Mouse (Mus musculus): ENCODE measurements at regions not wholly inside any gene's neighbourhood (a gene's known extent, or its start where the extent isn't known, plus 50 kb on each side); places are given as distances from the start of the nearest gene placed in this dataset.

DNA sequence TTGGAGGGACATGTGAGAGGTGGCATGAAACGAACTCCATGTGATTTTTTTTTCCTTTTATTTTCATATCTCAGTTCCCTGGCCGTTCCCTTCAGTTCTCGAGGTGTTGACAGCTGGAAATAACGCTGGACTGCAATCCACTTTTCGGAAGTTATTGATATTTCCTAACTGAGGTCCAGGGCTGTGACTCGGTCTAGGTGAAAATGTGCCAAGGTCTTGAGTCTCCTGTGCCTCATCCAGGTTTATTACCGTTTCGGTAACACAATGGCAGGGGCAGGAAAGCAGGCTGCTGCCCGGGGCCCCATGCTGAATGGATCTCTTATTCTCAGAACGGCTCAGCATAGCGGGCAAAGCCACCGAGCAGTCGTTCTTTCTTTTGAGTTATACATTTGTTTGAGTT lies 844.7 kb upstream of the Car8 start:
- no peak for DNase-seq (ENCODE audit: low read depth)

DNA sequence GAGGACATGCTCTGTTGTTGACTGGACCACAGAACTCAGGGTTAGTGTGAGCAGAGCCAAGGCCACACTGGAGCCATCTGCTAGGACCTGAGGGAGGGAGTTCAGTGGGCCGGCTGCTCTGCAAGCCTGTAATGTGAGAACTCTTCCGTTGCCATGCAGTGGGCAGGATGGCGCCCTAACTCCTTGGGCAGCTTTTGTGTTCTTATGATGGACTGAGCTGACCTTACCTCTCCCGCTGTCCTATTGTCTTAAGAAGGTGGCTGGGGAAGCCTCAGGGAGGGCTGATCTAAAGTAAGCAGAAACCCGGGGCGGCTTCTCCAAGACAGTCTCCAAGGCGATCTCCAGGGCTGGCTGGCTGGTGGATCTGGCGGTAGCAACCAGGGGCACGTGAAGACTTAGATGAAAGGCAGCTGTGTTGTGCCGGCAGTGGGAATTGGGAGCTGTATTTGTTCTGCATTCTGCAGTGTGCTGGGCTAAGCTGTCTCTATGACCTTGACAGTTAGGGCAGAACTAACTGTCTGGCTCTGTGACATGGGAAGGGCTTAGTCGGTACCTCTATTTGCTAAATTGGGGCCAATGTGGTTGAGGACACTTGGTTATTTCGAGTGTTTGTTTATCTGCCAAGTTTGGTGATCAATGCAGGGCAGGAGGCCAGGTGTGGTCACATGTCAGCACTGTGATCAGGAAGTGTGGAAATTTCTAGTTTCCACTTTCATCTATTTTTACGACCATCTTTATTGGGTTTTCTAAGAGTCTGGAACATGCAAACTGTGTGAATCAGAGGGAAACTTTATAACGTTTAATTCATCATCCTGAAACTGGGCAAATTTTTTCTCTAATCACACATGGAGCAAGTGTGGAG lies 843.1 kb upstream of the Car8 start:
- DNase-seq (ENCODE audit: low read depth): no peak

DNA sequence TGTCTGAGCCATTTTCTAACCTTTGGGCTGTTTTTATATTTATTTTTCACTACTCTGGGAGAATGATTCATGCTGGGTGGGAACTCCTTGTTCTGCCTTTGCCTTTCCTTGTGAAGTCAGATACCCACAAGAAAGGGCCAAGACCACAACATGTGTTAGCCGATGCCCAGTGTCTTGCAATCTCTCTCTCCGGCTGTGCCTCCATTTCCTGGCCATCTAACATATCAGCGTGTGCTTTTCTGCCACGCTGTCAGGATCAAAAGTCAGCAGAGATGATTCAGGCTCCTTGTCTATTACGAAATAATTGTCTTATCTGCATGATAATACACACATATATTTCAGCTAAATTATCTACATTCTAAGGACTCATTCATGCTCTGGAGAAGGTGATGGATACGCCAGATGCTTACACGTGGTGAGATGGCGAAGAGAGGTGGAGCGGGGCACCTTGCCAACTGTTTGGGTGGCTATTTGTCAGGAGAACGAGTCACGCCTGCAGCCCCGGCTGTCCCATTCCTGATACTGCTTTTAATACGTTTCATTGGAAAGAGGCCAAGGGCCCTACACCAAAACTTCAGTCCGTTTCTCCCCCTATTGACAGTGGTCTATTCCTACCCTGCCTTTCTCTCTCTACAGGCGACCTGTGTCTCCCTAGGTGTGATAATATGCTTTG lies 842.1 kb upstream of the Car8 start:
- DNase-seq (ENCODE audit: low read depth): no peak

DNA sequence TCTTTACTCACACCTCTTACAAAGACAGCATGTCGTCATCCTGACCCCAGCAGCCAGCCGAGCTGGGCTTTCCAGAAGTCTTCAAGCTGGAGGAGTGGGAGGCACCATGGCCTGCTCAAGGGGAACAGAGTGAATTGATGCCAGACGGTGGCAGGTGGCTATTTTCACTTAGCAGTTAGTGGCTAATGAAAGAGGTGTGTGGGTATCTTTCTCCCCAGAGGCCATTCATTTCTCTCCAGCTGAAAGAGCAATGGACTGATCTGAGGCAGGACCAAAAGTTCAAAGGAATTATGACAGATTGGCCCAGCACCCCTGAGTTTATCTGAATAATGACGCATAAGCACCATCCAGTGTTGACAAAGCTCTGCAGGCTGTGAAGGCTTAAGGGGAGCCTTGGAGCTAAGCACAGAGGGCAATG lies 841.0 kb upstream of the Car8 start:
- DNase-seq (ENCODE audit: low read depth): no peak

DNA sequence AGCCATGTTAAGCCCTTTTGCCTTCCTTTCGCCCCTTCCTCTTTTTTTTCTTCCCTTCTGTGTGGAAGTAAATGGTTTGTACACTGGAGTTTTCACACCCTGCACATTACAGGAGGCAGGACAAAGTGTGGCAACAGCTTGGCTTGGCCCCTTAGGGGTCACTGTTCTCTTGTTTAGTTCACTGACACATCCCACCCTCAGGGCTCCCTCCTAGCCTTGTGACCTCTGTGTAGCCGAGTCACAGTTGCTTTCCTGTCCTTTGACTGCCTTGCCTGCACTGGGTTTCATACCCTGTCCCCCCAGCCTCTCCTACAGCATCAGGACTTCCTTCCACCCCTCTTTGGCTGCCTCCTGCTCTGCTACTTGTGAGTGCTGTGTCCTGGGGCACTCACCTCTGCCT lies 835.6 kb upstream of the Car8 start:
- DNase-seq (ENCODE audit: low read depth): no peak

DNA sequence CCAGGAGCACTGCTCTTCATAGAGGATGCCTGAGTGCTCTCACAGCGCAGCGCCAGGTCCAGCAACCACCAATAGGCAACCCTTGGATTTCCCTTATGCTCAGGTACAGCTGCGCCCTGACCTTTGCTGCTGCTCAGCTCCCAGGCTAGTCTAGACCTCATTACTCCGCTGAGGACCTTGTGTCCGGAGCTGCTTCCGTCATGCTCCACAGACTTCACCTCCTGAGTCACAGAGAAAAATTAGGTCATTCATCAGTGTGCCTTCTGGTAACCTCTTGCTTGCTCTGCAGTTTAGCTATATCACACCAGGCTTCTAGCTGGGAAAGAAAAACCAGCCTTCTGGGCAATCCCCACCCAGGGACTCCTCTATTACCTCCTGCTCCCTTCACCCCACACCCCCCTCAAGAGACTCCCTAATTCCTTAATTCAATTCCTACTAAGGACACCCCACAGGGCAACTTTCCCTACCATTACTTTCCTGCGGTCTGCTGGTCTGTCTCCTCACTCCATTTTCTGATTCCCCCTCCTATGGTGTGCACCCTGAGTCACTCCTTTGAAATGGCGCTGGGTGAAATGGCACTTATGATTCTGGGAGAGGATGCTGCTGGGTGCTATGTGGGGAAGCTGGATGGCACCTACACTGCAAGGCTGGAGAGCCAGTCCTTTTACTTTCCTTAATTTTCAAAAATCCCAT lies 835.0 kb upstream of the Car8 start:
- DNase-seq (ENCODE audit: low read depth): no peak

DNA sequence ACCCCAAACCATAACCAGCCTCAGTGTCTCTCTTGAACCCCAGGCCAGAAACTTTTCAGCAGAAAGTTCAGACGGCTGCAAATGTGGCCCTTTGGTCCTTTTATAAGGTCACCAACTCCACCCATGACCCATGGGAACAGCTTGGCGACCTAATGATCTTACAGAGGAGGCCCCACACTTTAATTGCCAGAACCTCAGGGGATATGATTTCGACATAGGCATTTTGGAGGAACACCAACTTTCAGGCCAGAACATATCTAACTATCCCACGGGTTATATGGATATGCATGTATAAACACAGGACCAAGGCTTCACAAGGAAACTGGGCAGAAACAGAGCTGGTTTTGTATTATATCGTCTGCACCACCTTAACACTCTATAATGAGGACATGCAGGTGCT lies 833.5 kb upstream of the Car8 start:
- no peak for DNase-seq (ENCODE audit: low read depth)

DNA sequence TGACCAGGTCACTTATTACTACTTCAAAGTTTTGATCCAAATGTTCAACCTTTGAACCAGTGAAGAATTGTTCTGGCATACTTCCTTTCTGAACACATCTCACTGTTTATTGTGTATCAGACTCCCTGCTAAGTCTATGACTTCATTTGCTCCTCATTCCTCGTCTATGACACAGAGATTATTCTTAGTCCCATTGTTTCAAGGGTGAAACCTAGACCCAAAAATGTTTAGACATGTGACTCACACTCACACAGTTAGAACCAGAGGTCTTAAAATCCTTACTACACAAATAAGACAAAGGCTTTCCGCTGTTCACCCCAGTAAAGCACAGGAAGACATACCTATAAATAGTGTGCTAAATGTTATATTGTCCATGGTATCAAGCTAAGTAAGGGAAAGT lies 829.0 kb upstream of the Car8 start:
- peak; percentile 10 for DNase-seq (ENCODE audit: low read depth)

DNA sequence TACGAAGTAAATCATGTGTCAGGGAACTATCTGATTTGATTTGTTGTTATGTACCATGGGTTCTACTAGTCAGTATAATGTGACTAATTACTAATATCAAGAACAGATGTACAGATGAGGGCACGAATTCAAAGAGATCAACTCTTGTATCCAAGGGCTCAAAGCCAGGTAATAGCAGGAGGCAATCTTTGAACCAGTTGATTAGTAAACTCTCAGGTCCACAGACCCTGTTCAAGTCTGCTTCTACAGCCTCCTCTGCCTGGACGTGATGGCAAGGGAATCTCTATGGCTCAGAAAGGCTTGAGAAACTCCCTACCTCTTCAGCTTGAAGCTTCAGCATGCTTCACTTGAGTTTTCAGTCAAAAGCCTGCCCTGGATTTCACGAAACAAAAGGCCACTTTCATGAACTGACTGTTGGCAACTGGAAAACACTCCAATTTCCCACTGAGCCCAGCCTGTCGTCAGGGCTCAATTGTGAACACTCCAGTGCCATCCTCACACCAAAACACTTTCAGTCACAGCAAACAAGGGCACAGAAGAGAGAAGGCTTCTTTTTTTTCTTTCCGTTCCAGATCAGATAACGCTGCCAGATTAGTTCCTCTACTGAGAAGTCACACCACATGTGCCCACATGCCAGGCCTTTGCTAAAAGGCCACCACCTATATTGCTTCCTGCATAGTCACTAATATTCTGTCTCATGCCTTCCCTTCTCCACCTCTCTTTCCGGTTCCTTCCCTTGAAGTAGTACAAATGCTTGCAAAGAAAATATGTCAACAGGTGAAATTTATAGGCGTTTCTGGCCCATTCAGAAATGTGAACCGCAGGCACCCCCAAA lies 827.4 kb upstream of the Car8 start:
- DNase-seq (ENCODE audit: low read depth): peak; percentile 49

DNA sequence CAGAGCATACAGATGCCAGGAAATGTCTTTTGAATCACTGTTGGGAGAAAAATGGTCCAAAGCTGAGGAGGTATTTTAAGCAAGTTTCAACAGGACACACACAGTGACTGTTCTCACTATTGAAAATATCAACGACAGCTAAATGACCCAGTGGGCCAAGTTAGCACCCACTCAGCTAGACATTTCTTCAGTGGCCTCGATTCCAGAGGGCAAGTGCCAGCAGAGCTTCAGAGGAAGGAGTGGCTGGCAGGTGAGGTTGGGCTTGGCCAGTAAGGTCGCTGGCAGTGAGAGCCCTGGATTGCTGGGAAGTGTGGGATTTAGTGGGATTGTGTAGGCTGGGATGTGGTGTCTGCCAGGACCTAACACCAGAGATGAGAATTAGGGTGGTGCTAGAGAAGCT lies 823.1 kb upstream of the Car8 start:
- DNase-seq (ENCODE audit: low read depth): no peak

DNA sequence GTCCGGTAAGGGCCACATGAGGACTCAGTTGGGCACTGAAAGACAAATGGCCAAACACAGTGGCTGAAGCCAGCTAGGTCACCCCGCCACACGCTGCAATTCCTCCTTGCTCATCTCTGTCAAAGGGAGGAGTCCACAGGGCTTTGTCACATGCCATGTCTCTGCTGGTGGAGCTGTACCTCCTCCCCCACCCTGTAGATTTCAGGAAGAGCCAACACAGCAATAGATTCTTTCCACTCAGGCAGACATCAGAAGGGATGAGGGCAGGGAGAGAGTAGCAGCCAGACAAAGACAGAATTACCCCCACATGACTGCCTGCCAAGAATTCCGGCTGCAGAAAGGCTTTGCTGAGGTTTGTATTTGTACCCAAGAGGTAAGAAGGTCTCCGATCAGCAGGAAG lies 821.4 kb upstream of the Car8 start:
- DNase-seq (ENCODE audit: low read depth): no peak

DNA sequence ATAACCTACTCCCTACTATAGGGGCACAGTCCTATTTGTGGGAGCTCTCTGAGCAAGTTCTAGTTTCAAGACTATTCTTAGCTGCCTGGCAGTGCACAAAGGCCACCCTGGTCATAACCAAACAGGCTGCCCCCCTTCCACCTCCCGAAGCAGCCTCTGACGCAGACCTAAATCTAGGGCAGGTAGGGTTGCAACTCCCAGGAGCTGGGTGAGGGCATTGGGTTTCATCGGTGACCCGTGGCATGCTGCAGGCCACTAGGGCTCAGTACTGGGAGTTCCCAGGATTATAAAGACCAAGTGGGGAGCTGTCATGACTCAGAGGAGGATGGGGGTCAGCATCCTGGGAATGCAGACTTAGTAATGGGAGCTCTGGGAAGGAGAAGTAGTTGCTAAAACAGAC lies 818.8 kb upstream of the Car8 start:
- DNase-seq (ENCODE audit: low read depth): no peak

DNA sequence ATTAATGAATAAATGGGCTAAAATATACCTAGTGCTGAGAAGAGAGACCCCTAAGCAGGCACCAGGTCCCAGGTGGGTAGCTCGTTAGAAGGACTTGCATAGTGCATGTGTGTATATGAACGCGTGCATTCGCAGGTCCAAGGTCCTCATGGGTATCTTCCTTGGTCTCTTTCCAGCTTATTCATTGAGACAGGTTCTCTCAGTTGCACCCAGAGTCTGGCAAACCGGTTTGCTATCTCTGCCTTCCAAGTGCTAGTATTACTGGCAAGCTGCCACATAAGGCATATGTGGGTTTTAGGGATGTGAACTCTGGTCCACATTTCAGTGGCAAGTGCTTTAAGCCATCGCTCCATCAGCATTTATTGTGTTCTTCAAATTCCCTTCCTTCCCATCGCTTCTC lies 818.3 kb upstream of the Car8 start:
- no peak for DNase-seq (ENCODE audit: low read depth)

DNA sequence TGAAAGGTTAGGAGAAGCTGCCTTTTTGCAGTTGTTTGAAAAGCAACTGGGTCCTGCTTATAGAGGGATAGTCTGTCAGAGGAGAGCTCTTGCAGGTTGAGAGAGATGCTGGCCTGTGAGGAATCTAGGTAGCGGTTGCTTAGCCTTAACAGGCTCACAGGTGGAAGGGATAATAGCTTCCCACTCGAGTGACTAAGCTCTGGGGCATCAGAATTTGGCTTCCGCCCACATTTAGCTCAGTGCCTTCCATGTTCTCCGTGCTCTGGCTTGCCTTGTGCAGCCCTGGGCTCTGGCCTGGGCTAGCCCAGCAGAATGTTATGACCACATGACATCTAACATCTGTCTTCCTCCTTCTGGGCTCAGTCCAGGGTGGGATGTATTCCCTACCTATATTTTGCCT lies 817.0 kb upstream of the Car8 start:
- no peak for DNase-seq (ENCODE audit: low read depth)

DNA sequence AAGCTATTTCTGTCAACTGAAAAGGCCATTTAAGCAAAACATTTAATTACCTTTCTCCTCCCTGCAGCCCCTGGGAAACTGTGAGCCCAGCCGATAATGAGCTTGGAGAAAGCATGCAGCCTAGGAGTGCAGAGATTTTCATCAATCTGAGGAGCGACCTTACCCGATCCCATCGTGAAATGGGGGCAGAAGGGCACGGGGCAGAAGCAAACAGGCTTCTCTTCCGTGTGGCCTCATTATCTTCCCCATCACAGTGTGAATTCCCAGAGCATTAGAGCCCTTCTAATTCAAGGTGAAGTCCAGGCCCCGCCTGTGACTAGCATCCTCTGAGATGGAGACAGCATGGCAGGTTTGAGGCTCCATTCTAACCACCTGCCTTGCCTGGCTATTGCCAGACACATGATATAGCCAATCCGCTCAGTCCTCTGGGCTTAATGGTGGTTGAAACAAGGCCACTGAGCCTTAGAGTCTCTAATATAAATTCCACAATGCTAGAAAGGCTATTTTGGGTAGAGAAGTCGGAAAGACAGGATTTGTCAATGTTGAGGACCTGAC lies 816.5 kb upstream of the Car8 start:
- no peak for DNase-seq (ENCODE audit: low read depth)

DNA sequence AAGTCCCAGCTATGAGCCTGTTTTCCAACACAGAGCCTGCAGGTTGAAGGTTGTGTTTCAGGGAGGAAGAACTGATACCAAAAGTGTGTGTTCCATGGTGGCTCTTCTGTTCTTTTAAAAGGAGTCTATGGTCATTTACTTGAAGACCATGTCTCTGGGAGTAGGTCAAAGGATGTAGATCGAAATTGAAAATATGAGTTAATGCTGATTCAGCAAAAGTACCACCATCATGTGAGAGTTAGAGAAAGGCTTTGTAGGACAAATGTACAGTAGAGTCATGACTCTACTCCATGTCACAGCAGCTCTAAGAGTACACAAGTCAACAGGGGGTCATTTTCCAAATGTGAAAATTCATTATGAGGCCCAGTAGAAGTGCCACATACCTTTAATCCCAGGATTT lies 810.0 kb upstream of the Car8 start:
- DNase-seq (ENCODE audit: low read depth): no peak

DNA sequence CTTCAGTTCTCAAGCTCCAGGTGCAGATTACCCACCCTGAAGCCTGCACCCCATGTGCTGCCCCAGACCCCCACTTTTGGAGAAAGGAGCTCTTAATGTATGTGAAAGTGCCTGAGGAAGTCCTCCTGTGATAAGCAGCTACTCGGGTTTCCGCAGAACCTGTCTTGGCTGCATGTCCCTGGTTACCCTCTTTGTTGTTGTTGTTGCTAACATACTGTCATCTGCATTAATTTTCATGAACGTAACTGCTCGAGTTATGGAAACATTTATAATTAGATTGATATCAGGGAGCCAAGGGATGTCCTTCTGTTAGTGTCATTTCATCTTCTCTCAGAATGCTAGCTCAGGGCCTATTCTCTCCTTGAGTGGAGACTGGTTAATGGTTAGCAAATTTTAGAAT lies 808.3 kb upstream of the Car8 start:
- no peak for DNase-seq (ENCODE audit: low read depth)

DNA sequence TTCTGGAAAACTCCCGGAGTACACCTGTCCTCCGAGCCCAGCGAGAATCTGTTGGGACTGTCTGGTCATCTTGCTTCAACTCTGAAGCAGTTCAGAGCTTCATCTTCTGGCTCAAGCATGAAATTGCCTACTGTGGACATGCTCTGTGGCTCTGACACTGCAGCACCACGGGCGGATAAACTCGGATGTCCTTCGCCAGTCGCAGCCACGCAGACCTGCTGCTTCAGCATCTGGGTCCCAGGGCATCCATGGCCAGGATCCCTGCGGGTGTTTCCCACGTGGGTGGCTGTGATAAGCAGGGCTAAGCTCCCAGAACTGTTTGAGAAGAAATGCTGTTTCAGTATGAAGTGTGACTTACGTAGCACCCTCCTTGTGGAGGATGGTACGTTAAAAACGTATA lies 807.6 kb upstream of the Car8 start:
- DNase-seq (ENCODE audit: low read depth): no peak

DNA sequence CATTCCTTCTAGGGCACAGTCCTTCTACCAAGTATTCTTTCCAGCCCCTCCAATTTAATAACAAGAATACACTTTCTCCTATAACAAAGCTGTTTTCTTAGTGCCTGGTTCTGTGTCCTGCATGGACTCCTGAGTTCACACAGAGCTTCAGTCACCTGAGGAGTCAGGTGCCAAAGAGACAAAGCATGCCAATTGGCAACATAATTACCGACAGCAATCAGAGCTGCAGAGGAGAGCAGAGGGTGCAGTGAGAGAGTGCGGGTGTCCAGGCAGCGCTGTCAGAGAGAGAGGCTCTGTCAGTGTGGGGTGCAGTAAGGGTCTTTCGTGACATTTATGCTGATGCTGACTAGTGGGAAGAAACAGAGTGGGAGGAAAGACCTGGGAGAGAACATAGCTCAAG lies 807.2 kb upstream of the Car8 start:
- no peak for DNase-seq (ENCODE audit: low read depth)

DNA sequence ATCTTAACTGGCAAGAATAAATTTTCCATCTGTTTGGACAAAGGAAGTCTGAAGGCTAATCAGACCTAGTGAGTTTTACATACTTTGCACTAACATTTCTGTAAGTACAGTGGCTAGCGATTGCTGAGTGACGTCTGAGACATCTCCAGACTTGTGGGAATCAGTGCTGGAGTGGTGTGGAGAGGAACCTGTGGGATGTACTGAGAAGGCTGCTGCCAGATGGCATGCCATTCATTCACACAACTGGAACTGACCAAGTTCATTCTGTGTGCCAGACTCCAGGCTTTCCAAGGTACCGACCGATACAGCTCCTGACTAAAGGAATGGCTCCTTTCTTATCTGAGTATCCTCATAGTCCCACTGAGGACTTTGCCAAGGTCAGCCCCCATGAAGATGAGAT lies 797.2 kb upstream of the Car8 start:
- DNase-seq (ENCODE audit: low read depth): no peak

DNA sequence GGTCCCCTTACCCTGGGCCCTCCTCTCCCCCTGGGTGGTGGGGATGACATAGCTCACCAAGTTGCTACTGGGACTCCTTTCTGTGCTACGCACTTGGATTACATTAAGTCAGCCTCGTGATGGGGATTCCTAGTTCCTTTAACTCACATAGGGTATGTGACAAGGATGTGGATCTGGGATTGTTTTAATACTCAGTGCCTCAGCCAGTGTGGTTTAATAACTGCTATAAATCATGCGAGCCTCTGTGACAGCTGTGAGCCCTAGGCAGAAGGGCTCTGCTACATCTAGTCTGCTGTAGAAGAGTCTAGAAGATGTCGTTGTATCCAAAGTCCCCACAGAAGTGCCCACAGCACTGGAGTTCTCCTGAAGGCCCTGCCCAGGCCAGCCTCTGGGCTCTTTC lies 796.5 kb upstream of the Car8 start:
- DNase-seq (ENCODE audit: low read depth): no peak

DNA sequence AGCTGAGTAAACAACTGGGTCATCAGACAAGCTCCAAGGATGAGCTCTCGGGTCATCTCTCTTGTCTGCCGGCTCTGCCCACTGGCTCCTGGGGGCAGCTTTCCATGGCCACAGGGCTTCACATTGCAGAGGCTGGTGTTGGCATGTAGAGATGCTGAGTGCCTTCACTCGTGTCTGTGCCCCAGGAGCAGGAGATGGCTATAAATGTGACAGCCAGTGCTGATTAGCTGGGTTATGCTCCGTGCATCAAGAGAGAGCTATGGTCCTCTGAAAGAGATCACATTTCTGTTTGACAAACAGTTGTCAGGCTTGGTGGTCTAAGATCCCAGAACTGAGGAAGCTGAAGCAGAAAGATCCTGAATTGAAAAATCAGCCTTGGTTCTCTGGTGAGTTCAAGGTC lies 795.4 kb upstream of the Car8 start:
- no peak for DNase-seq (ENCODE audit: low read depth)
